Mouse (Mus musculus) heart, embryonic 10.5 days (tissue): ENCODE data around the gene Gpr173. TPM values are rescaled to one million over a fixed set of nuclear protein-coding genes. Genes with fewer than 3 reads are reported as not detected.
"Not testable (repeated sequence)": the region's sequence is repeated elsewhere in the genome, so short reads cannot be mapped to it uniquely, and the experiment has no call there.

Experiments used
- DNase-seq: peaks from one replicate; pipeline ENCODE4 v3.0.0-alpha.2; 2017; ENCODE audit warnings: low spot score
- H3K27ac ChIP-seq: fragments of 300-500 bp; sonication (generic); 2 replicates; pipeline ENCODE4 v1.5.1; 2016; ENCODE audit warnings: mild to moderate bottlenecking
- H3K27me3 ChIP-seq: fragments of 300-500 bp; sonication (generic); 2 replicates; pipeline ENCODE4 v1.6.1; 2016; ENCODE audit warnings: mild to moderate bottlenecking; ENCODE audit not compliant: poor library complexity, insufficient read depth, severe bottlenecking
- H3K36me3 ChIP-seq: fragments of 300-500 bp; sonication (generic); 2 replicates; pipeline ENCODE4 v1.6.1; 2016; ENCODE audit warnings: mild to moderate bottlenecking, moderate library complexity
- H3K4me1 ChIP-seq: fragments of 300-500 bp; sonication (generic); 2 replicates; pipeline ENCODE4 v1.6.1; 2016; ENCODE audit warnings: mild to moderate bottlenecking
- H3K4me3 ChIP-seq: fragments of 300-500 bp; sonication (generic); 2 replicates; pipeline ENCODE4 v1.5.1; 2016; ENCODE audit warnings: mild to moderate bottlenecking, moderate library complexity
- H3K9me3 ChIP-seq: fragments of 300-500 bp; sonication (generic); 2 replicates; pipeline ENCODE4 v1.6.1; 2016; ENCODE audit warnings: mild to moderate bottlenecking, moderate library complexity
- WGBS: fragments of 180-500 bp; shearing (Covaris S2); methylation state at CpG from one replicate; pipeline ENCODE4 v1.1.7; 2016; 5-methylcytosine and 5-hydroxymethylcytosine counted together
- polyA plus RNA-seq: library from polyadenylated mRNA; unstranded; fragments of >200 nt; fragmentation: Nextera tagmentation; extraction: Ambion mirVana; gene quantifications from 2 replicates; pipeline ENCODE4 v1.2.1, GENCODE M21; 2016

The Gpr173 gene
- polyA plus RNA-seq, 1 experiment from 2014 or later, result 2.2 TPM

DNA sequence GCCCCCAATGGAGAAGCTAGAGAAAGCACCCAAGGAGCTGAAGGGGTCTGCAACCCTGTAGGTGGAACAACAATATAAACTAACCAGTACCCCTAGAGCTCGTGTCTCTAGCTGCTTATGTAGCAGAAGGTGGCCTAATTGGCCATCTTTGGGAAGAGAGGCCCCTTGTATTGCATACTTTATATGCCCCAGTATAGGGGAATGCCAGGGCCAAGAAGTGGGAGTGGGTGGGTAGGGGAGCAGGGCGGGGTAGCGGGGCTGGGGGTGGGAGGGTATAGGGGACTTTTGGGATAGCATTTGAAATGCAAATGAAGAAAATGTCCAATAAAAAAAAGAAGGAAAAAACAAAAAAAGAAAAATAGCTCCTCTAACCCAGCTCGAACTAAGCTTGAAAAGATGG, 32.4 kb downstream of the Gpr173 start:
- Histone ChIP-seq H3K27me3 (peaks cover 51% of the 10 kb centered on the region; the same call in 1 of the 2 replicates), H3K27ac (peak overlapping the region; percentile 84), H3K4me3 (peak overlapping the region; percentile 45), H3K36me3 (peaks cover 16% of the 10 kb centered on the region)
- not testable (repeated sequence) for H3K9me3 ChIP-seq, H3K4me1 ChIP-seq, DNase-seq
- WGBS, result 49% methylated on average over 4 of the region's 4 CpGs

DNA sequence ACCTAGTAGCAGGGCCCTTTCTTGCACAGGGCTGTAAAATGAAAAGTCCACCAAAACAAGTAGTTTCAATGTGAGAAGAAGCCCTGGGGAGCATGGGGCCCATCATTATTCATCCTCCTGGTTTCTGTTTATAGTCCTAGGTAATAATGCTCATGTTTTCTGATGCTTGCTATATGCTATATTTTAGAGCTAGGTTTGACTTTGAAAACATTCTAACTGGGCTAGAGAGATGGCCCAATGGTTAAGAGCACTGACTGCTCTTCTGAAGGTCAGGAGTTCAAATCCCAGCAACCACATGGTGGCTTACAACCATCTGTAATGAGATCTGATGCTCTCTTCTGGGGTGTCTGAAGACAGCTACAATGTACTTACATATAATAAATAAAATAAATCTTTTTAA, 39.1 kb downstream of the Gpr173 start:
- H3K9me3 ChIP-seq, H3K4me3 ChIP-seq, H3K27ac ChIP-seq, DNase-seq, H3K4me1 ChIP-seq, H3K36me3 ChIP-seq: not testable (repeated sequence)
- peaks cover 53% of the 10 kb centered on the region; the same call in 1 of the 2 replicates for H3K27me3 ChIP-seq

DNA sequence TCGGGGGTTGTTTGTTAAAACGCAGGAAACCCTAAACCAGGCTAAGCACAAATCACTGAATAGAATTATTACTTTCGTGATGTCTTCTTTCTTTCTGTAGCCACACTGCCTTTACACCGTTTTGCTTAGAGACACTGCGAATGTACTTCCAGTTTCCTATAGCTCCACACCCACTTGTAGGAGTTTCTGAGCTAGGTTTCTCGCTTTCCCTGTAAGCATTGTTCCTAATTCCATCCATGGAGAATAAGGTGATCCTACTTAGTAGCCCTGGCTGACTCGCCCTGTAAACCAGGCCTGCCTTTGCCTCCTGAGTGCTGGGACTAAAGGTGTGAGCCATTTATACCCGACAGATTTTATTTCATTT, 40.8 kb downstream of the Gpr173 start:
- Histone ChIP-seq H3K27ac (peak overlapping the region; percentile 53; the same call in 1 of the 2 replicates), H3K9me3 (no peaks in the 10 kb centered on the region), H3K4me1 (no peaks in the 10 kb centered on the region), H3K4me3 (peak overlapping the region; percentile 61), H3K36me3 (no peaks in the 10 kb centered on the region), H3K27me3 (peaks cover 46% of the 10 kb centered on the region; the same call in 1 of the 2 replicates)
- 22% methylated on average over 8 of the region's 8 CpGs for WGBS
- no peak for DNase-seq

DNA sequence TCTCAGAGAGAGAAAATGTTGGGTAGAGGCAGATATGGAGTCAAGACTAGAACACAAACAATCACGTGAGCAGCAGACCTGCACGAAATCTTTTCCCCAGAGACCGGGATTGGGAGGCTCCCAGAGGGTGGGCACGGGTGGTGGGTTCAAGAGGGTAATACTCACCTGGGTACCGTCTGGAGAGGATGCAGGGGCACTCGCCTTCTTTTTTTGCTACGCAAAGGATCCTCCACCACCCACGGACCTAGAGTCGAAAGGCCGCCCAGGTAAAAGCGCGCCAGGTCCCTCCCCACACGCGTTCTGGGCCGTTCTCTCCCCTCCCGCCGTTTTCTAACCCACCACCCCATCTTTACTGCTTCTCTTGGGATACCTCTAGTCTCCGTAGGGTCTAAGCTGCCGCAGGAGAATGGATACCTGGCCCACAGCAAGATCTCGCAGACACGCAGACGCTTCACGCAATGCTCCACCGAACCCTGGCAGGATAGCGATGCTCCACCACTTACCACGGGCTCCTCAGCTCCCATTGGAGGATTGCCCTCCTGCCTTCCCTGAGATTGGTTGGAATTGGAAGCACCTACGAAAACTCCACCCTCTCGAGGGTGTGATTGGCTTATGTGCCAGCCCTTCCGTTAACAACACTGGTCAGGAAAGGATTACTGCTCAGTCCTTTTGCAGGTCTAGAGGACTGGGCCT, 41.4 kb downstream of the Gpr173 start, which contains the start of gene Kantr:
TSS of gene Kantr (minus strand) at position 500 of the 693 bp plus-strand sequence.
- 12% methylated on average over 29 of the region's 29 CpGs for WGBS
- peak within 1 kb of the TSS; percentile 80 for H3K27ac ChIP-seq
- no peaks in the 10 kb centered on the region for H3K9me3 ChIP-seq
- H3K4me3 ChIP-seq, result peak within 1 kb of the TSS; percentile 61
- no peaks in the 10 kb centered on the region for H3K36me3 ChIP-seq
- peaks cover 46% of the 10 kb centered on the region; the same call in 1 of the 2 replicates for H3K27me3 ChIP-seq
- no peaks in the 10 kb centered on the region for H3K4me1 ChIP-seq
- DNase-seq, result peak; percentile 89

DNA sequence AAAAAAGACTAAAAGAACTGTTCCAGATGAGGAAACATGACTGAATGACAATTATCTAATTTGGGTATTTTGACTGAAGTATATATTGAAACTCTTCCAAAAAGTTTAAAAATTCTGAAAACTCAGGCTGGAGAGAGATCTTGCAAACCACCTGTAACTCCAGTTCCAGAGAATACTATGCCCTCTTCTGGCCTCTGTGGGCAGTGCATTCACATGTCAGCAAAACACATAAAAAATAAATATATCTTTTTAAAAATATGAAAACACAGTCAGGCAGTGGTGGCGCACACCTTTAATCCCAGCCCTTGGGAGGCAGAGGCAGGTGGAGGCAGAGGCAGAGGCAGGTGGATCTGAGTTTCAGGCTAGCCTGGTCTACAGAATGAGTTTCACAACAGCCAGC, 44.9 kb downstream of the Gpr173 start:
- 86% methylated on average over 1 of the region's 1 CpGs for WGBS
- H3K9me3 ChIP-seq, result no peaks in the 10 kb centered on the region
- no peaks in the 10 kb centered on the region for H3K4me1 ChIP-seq

DNA sequence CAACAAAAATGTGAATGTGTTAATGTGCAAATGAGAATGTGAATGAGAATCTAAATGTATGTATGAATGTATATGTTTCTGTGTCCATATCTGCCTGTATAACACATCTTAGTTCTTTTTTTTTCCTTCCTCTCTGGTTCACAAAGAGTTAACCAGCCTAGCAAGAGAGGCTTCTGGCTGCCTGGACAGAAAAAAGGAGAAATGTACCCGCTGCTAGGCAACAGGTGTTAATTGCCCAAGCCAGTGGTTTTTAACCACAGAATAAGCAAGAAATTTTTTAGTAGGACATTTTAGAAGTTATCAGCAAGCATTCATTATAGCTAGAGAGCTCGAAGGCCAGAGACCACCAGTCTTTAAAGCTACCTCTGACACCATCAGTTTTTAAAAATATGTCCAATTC, 45.7 kb downstream of the Gpr173 start:
- DNase-seq, result no peak
- Histone ChIP-seq H3K27ac (no peak overlapping the region), H3K4me3 (no peak overlapping the region), H3K9me3 (no peaks in the 10 kb centered on the region), H3K27me3 (peaks cover 34% of the 10 kb centered on the region; the same call in 1 of the 2 replicates), H3K4me1 (no peaks in the 10 kb centered on the region), H3K36me3 (no peaks in the 10 kb centered on the region)
- 64% methylated on average over 2 of the region's 2 CpGs for WGBS

More for the DNA sequence above, 44.9 kb downstream of the Gpr173 start:
- Histone ChIP-seq H3K27ac (no peak overlapping the region), H3K4me3 (no peak overlapping the region), H3K36me3 (no peaks in the 10 kb centered on the region), H3K27me3 (peaks cover 42% of the 10 kb centered on the region; the same call in 1 of the 2 replicates)
- no peak for DNase-seq

DNA sequence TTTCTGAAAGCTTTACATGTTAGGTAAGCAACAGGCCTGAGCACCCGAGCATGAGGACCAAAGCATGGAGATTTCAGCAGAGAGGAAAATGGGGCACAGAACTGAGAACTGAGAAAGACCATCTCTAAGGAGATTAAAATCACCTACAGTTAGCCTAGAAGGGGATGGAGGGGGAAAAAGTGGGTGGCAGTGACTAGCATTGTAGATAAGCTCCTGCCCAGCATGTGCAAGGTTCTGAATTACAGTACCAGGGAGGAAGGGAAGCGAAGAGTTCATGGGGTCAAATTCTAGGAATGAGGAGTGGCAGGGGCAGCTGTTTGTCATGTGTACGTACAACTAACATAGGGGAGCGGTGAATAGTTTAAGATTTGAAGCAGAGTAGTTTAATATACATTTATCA, 48.0 kb downstream of the Gpr173 start:
- DNase-seq, result no peak
- WGBS, result 80% methylated on average over 4 of the region's 4 CpGs

DNA sequence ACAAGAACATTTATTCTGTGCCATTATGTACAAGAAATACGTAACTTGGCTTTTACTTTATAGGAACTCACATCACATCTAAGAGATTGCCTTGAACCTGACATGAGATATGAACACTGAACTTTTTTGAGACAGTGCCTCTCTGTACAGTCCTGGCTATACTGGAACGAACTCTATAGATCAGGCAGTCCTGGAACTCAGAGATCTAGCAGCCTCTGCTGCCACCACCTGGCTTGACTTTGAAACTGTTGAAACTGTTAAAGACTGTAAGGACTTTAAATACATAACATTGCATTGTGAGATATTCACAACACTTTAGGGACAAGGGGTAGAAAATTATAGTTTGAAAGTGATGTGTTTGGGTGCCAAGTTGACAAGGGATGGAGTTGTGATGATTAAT, 60.6 kb downstream of the Gpr173 start:
- H3K27ac ChIP-seq, result no peak overlapping the region
- H3K4me3 ChIP-seq, result no peak overlapping the region
- H3K36me3 ChIP-seq, result no peaks in the 10 kb centered on the region
- no peak for DNase-seq
- peaks cover 4% of the 10 kb centered on the region; the same call in 1 of the 2 replicates for H3K27me3 ChIP-seq
- H3K4me1 ChIP-seq, result no peaks in the 10 kb centered on the region
- 57% methylated on average over 2 of the region's 2 CpGs for WGBS
- H3K9me3 ChIP-seq, result no peaks in the 10 kb centered on the region

More for the DNA sequence above, 48.0 kb downstream of the Gpr173 start:
- no peaks in the 10 kb centered on the region for H3K4me1 ChIP-seq
- no peaks in the 10 kb centered on the region for H3K36me3 ChIP-seq
- H3K9me3 ChIP-seq, result no peaks in the 10 kb centered on the region
- H3K27me3 ChIP-seq, result peaks cover 16% of the 10 kb centered on the region; the same call in 1 of the 2 replicates
- no peak overlapping the region for H3K27ac ChIP-seq
- no peak overlapping the region for H3K4me3 ChIP-seq

DNA sequence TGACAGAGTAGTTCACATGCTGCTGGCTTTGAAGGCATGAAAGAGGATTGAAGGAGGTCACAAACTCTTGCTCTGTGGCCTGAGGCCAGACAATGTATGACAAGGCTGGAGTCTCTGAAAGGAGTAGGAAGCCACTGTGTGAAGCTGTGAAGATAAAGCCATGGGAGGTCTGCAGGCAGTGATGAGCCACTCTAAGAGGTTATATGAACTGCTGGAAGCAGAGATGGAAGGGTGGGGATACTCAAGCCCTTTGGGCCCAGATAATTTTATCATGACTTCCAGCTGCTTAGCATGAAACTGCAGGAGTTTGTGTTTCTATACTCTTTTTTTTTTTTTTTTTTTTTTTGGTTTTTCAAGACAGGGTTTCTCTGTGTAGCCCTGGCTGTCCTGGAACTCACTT, 61.1 kb downstream of the Gpr173 start:
- H3K27ac ChIP-seq, result no peak overlapping the region
- no peaks in the 10 kb centered on the region for H3K36me3 ChIP-seq
- H3K9me3 ChIP-seq, result no peaks in the 10 kb centered on the region
- DNase-seq, result peak; percentile 83
- no peaks in the 10 kb centered on the region for H3K4me1 ChIP-seq
- H3K4me3 ChIP-seq, result no peak overlapping the region
- peaks cover 4% of the 10 kb centered on the region; the same call in 1 of the 2 replicates for H3K27me3 ChIP-seq

DNA sequence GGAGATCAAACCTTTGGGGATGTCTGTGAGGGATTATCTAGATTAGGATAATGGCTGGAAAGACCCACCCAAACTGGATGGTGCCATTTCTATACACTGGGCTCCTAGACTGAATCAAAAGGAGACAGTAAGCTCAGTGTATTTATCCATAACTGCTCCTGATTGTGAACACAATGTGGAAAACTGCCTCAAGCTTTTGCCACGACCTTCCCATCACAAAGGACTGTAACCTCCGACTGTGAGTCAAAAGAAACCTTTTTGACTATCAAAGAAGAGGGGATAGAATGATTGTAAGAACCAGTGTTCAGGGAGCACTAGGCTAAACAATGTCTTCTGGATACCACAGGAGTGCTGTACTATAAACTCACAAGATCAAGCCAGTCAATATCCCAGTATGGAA, 62.3 kb downstream of the Gpr173 start:
- no peak for DNase-seq
- no peaks in the 10 kb centered on the region for H3K4me1 ChIP-seq
- no peak overlapping the region for H3K27ac ChIP-seq
- no peak overlapping the region for H3K4me3 ChIP-seq
- peaks cover 4% of the 10 kb centered on the region; the same call in 1 of the 2 replicates for H3K27me3 ChIP-seq
- no peaks in the 10 kb centered on the region for H3K9me3 ChIP-seq
- WGBS, result 78% methylated on average over 2 of the region's 2 CpGs
- no peaks in the 10 kb centered on the region for H3K36me3 ChIP-seq

Other genes with a start within 250 kb of the Gpr173 start
- 7.7 and 17.3 TPM in 2 replicates for gene Iqsec2, start 224.4 kb downstream of the Gpr173 start, polyA plus RNA-seq
- 44.0 and 59.4 TPM in 2 replicates for gene Kdm5c, start 135.7 kb downstream of the Gpr173 start, polyA plus RNA-seq
- 9.2 and 15.3 TPM in 2 replicates for gene Kantr, start 41.2 kb downstream of the Gpr173 start, polyA plus RNA-seq
- 19.4 and 29.2 TPM in 2 replicates for gene Tspyl2, start 26.3 kb downstream of the Gpr173 start, polyA plus RNA-seq
- gene Cldn34a, start 194.6 kb upstream of the Gpr173 start, polyA plus RNA-seq, result not detected in 2 replicates